Mouse (Mus musculus) kidney, postnatal 10 days (tissue): ENCODE measurements around the gene Ints14.

Source experiments
- DNase-seq: peaks from one replicate; pipeline ENCODE4 v3.0.0; 2021; ENCODE audit warnings: mixed read lengths

Ints14 gene

DNA sequence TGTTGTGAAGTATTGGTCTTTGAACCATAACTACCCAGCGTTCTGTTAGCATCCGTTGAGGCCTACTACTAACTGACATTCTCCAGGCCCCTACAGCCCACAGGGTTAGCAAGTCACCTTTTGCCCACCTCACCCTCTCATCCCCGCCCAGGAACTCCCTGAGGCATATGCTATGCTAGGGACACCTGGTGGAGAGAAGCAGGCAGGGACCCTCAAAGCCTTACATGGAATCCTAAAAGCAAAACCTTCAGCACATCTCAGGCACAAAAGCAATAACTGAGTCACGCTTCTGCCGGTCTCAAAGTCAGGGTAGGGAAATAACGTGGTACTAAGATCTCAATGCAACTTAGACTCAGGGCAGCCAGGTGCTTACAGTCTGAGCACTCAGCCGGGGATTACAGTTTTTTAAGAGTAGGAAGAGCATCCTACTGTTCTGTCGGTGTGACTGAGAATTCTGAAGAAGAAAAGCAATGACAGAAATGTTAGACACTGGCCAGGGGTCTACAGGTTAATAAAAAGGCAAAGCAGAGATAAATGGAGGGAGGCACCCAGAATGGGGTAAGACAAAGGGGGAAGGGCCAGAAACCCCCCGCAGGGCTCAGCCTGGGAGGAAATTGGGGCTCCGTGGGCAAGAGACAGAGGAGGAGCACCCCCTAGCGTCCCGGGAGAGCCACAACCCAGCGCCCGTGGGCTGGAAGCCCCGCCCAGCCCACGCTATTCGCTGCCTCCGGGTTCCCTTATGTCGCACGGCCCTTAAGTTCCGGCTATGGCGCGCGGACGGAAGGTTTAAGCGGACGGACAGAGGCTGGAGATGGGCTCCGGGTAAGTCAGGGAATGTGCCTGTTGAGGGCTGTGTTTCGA, at the start of gene Ints14:
Gene Ints14 (plus strand): TSS at position 789 of the 861 bp plus-strand sequence.
- peak; percentile 98 for DNase-seq

DNA sequence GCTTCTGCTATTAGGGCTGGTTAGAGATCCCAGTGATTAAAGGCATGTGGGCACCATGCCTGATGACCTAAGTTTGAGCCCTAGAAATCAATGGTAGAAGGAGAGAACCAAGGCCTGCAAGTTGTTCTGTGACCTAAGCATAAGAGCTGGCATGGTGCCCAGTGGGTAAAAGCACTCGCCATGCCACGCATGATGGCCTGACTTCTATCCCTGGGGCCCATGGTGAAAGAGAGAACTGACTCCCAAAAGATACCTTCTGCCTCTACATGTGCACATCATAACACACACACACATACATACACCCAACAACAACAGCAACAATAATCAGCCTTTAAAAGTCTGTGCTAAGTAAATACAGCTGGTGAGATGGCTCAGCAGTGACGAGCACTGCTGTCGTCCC, 47.3 kb upstream of the Ints14 start:
- DNase-seq, result no peak

DNA sequence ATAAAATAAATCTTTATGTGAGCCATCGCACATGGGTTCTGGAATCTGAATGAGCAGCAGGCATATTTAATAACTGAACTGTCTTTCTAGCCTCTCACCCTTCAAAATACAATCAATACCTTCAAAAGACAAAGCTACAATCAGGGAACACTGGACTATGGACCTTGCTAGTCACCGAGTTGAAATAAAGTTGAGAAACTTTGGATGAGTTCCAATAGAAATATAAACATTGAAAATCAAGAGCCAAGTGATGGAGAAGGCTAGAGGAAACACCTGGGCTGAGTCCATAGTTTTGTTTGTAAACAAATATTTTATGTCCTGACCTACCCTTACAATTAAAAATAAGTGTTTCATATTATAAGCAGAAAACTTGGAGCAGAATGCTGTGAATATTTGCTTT, 46.7 kb upstream of the Ints14 start:
- no peak for DNase-seq

DNA sequence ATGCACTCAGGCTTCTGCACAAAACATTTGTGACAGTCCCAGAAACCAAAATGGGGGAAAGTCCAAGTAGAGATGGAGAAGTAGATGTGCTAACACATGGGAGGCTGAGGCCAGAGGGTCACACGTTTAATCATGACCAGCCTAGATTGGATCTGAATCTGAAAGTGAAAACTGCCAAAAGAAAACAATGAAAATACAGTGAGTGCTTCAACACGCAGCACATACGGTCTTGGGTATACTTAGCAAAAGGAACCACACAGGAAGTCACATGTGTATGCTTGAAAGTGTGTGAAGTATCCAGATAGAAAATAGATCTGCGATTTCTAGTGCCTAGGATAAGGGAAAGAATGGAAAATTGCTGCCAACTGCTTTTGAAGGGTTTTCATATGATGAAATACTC, 46.1 kb upstream of the Ints14 start:
- DNase-seq, result no peak

DNA sequence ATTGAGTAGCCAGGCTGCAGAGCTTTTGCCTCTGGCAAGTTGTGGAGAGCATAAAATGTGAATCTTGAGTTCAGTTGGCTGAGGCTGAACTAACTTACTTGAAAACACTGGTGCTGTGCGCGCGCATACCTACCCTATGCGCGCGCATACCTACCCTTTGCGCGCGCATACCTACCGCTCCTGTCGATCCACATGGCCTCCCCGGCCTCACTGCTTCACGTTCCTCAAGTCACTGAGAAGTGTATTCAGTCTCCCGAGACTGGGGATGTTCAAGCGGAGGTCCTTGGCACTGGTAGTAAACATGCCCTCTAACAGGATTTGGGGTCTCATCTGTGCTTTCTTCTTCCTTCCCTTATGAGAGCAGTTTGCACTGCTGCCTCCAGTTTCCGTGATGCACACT, 42.1 kb upstream of the Ints14 start:
- DNase-seq, result peak; percentile 56

DNA sequence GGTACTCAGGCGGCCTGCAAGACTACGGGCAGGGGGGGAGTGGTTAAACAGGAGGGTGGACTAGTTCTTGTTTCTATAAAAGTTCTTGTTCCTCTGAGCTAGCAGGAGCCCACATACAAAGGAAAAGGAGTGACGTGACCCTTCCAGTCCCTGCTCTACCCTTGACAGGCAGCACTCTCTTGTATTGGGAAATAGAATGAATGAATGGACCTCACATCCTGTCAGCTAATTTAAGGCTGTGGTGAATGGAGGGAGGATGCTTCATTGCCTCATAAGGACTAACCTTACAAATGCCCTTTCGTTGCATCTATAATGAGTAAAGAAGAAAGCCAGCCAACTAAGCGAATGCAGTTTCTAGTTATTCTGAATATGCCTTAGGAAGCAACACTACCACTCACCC, 34.9 kb upstream of the Ints14 start:
- no peak for DNase-seq

DNA sequence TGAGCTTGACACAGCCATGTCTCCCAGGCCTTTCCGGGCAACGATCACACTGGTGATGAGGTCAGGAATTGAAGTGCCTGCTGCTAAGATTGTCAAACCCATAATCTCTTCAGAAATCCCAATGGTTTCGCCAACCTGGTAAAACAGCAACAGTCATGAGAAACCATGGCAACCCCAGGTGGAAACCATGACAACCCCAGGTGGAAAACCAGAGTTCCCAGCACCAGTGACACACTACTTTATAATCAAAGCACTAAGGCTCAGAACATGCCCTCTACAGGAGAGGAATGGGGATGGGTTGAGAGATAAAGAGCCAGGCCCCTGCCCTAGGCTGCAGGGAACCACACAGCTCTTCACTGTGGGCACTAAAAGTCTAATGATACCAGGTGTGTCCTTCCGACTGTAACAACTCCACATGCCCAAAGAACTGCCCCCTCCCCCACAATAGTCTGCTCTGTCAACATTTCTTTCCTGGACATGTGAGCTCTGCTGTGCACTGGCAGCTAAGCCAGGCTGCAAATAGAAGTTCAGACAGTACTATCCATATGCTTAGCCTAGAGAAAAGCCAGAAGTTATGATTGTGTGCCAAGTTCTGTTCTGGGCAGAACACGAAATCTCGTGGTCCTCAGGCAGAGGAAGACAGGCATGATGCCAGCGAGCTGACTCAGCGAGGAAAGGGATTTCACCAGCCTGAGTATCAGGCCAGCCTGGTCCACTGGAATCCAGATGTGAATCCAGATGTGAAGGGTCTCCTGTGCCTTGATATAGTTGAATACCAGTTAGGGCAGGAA, 34.3 kb upstream of the Ints14 start:
- no peak for DNase-seq

DNA sequence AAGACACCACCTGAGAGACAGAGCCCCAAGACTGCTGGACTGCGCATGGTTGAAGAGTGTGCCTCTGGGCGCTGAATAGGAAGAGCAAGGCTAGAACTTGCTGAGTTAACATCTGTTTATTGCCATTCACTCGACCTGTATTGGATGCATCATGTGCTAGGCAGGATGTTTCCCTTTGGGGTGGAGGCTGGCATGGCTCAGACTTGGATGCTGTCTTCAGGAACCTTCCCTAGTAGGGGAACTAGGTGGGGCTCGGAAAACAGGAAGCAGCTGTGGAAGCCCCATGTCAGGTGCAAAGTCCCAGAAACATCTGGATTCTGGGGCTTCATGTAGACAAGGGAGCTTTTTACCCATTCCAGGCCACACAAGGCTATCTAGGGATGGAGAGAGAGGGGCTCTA, 30.4 kb upstream of the Ints14 start:
- DNase-seq, result no peak

DNA sequence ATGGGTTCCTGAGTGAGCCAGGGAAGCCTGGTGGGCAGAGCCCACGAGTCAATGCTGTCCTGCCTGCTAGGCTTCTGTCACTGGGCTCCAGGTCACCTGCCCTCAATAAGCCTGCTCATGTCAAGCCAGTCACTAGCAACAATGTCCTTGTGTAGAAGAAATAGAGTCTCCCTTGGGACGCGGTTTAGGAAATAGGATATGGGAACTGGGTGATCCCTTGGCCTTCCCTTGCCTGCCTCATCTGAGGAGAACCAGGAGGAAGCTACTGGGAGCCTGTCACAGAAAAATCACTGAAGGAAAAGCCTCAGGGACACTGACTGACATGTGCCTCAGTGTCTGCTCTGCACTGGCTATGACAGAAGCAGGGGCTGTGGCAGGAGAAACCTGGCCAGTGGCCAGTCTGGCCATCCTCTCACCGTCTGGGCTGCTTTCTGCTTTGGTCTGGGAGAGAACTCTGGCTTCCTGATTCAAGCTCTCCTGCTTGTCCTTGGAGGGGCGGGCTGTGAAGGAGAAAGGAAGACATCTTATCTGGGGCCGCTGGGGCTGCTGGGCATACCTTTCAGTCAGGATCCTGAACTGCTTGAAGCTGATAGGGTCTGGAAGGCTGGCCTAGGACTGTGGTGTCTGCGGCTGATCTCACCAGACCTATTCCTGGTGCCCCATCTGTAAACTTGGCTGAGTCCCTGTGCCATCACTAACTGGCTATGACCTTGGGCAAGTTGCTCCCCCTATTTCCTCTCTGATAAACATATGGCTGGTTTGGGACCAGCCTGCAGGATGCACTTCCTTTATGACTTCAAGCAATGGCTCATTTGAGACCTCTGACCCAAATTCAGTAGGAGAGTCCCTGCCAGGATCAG, 28.7 kb upstream of the Ints14 start:
- DNase-seq, result no peak

DNA sequence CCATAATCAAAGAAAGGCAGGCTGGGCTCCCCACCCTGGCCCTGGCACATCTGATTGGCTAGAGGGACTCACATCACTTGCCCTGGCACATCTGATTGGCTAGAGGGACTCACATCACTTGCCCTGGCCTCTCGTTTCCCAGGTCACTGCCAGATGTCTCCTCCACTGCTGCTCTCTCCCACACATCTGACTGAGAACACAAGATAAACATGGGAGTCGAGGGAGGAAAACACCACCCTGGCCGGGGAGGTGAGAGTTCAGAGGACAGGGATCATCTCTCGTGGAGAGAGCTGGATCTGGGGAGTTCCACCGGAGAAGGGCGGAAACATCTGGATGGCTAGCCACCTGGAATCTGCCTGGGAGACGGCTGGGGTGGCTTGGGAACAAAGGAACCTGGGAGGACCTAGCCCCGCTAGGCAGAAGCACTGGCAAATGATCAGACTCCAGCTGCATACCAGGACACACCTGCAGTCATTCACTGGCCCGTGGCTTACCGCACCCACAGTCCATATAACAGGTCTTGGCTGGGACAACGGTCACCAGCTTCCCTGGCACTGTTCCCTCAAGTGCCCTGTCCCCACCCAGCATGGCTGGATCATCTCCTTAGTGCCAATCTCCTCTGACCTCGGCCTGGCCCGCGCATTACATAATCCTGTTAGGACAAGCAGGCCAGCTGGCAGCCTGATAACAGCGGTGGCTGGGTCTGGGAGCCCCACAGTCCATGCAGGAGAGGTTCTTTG, 26.5 kb upstream of the Ints14 start:
- peak; percentile 66 for DNase-seq

DNA sequence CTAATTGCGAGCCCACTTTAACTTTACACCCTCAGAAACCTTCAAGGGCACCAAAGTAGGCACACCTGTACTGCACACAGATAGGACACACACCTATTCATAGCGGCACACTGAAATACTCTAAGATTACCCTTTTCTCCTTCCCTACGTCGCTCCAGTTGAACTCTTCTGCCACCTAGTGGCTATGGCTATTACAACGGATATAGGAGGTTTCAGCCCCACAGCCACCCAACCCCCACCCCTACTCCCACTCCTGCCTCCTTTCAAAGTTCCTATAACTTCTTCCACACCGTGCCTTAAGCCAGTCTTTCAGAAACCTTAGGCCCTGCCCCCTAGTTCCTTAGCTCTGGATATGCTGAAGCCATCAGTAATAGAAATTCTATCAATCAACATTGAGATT, 24.2 kb upstream of the Ints14 start:
- DNase-seq, result peak; percentile 78

DNA sequence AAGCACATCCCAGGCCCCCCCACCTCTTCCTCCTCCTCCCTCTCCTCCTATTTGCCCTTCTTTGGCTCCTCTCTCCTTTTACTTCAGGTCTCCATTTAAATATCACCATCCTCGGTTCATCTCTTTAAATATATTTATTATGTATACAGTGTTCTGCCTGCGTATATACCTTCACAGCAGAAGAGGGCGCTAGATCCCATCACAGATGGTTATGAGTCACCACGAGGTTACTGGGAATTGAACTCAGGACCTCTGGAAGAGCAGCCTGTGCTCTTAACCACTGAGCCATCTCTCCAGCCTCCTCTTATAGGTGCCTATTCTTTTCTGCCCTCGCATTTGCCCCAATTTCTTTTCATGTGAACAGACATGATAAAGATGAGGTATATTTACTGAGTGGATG, 23.2 kb upstream of the Ints14 start:
- DNase-seq, result no peak

DNA sequence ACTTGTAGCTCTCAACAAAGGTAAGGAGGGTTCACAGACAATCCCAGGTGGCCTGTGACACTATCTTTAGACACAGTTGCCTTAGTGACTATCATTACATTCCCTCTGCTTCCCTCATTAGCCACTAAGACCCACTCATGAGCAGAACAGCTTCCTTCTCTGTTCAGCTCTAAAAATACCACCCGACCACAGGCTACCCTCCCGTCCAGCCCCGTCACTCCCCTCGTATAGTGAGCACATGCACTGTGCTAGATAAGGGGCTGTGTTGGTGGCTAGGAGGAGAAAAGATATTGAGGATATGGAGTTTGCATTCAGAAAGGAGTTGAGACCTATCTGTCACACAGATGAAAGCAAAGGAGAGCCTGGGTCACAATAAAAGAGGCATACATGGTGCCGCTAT, 22.2 kb upstream of the Ints14 start:
- no peak for DNase-seq

DNA sequence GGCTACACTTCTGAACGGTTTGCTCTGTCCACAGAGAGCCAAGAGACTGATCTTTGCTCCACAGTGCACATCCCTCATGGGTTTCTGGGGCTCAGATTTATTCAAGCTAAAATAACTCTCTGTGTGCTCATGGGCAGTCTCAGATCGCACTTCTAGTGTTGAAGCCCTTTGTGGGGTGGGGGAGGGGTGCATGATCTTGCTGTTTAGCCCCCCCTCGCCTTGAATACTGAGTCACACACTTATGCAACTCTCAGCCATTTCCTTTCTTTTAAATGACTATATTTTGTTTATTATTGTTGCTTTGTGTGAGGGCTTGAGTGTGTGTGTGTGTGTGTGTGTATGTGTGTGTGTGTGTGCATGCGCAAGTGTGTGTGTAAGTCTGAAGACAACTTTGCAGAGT, 21.4 kb upstream of the Ints14 start:
- DNase-seq, result no peak

DNA sequence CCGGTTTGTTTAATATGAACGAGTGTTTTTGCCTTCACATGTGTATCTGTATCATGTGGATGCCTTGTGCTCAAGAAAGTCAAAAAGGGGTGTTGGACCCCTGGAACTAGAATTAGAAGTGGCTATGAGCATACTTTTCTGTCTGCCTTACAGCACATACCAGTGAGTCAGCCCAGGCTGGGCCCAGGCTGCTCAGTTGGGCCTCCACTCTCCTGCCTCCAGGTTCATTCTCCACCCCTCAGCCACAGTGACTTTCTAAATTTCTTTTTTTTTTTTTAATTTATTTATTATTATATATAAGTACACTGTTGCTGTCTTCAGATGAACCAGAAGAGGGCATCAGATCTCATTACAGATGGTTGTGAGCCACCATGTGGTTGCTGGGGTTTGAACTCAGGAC, 20.9 kb upstream of the Ints14 start:
- DNase-seq, result no peak

DNA sequence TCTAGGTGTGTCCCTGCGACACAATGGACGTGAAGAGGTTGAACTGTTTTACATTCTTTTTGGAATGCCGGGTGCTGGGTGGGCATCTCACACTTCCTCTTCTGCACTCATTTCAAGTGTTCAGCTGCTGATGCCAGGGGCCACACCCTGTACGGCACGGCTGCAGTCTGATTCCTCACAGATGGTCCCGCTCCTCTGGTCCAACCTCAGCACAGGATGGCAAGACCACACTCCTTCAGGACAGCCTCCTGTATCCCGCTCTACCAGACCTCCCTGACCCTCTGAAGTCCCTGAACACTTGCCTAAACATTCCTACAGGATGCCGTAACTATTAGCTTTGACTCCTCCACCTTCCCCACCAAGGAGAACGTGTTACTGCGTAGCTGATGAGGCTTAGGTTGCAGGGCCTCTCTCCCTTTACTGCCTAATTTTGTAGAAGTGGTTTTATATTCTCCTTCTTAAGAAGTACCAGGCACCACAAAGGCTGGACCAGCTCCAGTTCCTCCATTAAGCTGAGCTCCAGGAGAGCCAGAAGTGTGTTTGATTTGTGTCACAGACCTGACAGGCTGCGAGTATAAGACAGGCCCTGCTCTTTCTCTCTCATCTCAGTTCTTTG, 19.9 kb upstream of the Ints14 start:
- DNase-seq, result no peak

DNA sequence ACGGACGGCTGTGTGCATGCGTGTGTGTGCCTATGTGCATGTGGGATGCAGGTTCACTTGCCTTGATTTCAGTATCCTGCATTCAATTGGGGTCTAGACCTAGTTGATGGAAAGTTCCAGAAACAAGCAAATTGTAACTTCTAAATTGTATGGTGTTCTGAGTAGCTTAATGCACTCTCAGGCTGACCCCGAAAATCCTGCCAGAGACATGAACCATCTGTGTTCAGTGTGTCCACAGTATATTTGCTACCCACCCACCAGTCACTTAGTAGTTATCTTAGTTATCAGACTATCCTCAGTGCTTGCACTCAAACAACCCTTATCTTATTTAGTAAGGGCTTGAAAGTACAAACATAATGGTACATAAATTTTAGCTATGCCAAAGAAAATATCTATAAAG, 19.1 kb upstream of the Ints14 start:
- DNase-seq, result no peak

DNA sequence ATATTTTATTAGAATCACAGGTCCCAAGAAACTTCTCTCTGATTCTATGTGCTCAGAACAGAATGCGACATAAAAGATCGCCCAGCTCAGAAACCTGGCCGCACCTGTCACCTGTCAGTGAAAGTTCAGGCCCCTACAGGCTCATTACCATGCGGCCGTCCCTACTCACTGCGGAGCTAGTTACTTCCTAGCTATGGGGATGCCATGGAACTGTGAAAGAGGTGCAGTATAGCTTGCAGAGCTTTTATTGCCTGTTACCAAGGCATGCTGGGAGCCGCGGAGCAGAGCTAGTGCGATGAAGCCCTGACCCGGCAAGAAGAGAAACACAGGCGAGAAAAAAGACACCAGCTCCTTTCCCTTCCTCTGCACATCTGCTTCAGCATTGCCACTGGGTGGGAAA, 16.7 kb upstream of the Ints14 start:
- no peak for DNase-seq

DNA sequence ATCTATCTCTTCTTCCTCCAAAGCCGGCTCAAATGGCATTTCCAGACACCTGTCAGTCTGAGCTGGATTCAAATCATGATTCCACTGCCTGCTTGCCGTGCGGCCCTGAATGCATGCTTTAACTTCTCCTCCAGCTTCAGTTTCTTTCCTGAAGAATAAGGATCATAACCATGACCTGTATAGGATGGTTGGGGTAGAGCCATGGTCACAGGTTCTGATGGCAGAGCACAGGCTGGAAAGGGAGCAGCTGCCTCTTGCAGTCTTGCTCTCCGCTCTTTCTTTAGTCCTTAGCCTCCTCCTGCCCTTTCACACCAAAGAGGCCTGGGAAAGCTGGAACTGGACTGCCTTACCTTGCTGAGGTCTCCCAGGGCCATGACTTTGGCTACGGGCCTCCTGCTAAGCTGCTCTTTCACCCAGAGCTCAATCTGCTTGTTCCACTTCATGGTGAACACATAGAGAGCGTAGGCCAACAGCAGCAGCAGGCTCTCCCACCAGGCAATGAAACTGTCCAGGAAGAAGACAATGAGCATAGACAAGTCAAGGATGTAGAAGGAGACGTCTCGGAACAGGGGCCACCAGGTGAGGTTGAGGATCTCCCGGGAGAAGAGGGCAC, 13.1 kb upstream of the Ints14 start:
- DNase-seq, result no peak

DNA sequence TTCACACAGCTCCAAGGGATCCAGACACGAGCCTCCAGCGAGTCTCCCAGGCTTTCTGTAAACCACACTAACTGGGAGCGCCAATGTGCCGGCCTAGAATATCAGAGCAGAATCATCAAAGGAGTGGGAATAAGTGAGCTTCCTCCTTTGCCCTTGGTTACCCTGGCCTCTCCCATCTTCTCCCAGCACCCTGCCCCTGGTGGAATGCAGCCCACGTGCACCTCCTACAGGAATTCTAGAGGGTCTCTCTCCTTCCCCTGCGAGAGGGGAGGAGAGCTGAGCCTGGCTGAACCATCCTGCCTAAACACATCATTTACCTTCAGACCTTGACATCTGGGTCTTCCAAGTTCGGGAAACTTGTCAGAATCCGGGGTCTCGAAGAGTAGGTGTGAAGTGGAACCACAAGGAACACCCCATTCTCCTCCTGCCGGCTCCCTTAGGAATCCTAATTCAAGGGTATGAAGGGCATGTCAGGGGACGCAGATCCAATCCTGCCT, 9.5 kb upstream of the Ints14 start, which contains the start of gene Slc24a1:
Gene Slc24a1 (minus strand): TSS at position 447 of the 497 bp plus-strand sequence.
- no peak for DNase-seq

DNA sequence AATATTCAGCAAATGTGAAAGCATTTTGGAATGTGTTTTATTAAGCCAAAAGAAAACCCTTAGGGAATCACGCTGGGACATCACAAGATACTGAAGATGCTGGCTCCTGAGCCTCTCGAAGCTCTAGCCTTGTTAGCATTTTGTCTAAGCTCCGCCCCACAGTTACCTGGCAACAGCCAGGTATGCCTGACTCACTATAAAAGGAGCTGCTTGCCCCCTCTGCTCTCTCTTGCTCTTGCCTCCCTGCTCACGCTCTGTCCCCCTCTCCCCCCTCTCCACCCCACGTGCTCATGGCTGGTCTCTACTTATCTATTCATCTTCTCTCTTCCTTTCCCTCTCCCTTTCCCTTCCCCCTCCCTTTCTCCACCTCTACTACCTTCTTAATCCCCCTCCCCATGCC, 8.7 kb upstream of the Ints14 start:
- DNase-seq, result no peak
